Mouse (Mus musculus) ovary, postnatal 14 days (tissue): ENCODE measurements around the gene Tbc1d7.

Experiments used
- DNase-seq: peaks from one replicate; pipeline ENCODE4 v3.0.0; 2022; ENCODE audit warnings: low spot score

Tbc1d7 gene

GRCm38 (mm10) chr13:43133400-43133799, 37.9 kb downstream of the Tbc1d7 start:
- DNase-seq: no peak

GRCm38 (mm10) chr13:43132859-43133258, 38.4 kb downstream of the Tbc1d7 start:
- no peak for DNase-seq

GRCm38 (mm10) chr13:43131741-43132191, 39.5 kb downstream of the Tbc1d7 start:
- peak; percentile 33 for DNase-seq

GRCm38 (mm10) chr13:43130161-43130560, 41.1 kb downstream of the Tbc1d7 start:
- DNase-seq: no peak

- no peak for DNase-seq
These were observed 46.6 kb downstream of the Tbc1d7 start for GRCm38 (mm10) chr13:43124683-43125074.

- DNase-seq: no peak
These were observed 47.2 kb downstream of the Tbc1d7 start for GRCm38 (mm10) chr13:43123895-43124682.

- DNase-seq: no peak
These were observed 48.8 kb downstream of the Tbc1d7 start for GRCm38 (mm10) chr13:43122306-43123070.

- DNase-seq: no peak
These were observed 58.2 kb downstream of the Tbc1d7 start for GRCm38 (mm10) chr13:43113141-43113540.

- DNase-seq: no peak
These were observed 58.6 kb downstream of the Tbc1d7 start for GRCm38 (mm10) chr13:43112707-43113106.

- DNase-seq: no peak
These were observed 59.0 kb downstream of the Tbc1d7 start for GRCm38 (mm10) chr13:43112280-43112679.

GRCm38 (mm10) chr13:43104496-43104895, 66.8 kb downstream of the Tbc1d7 start:
- no peak for DNase-seq

GRCm38 (mm10) chr13:43102943-43103342, 68.4 kb downstream of the Tbc1d7 start:
- no peak for DNase-seq
